Mouse (Mus musculus): ENCODE results near the gene Rab1a.

Gene Rab1a

GRCm38 (mm10) chr11:20248840-20249239, 47.6 kb downstream of the Rab1a start:
- DNase-seq: peak in 1 of 2 experiments; percentile 30

- DNase-seq: peak; percentile 97 to 98
Measured at GRCm38 (mm10) chr11:20249296-20250110, 48.3 kb downstream of the Rab1a start, which contains the start of gene Cep68. Gene Cep68 (minus strand): TSS chr11:20249429.

GRCm38 (mm10) chr11:20250476-20251178, 49.4 kb downstream of the Rab1a start:
- no peak for DNase-seq

- DNase-seq: no peak
Measured at GRCm38 (mm10) chr11:20253088-20253487, 51.9 kb downstream of the Rab1a start.

- no peak for DNase-seq
Measured at GRCm38 (mm10) chr11:20254791-20255190, 53.6 kb downstream of the Rab1a start.

GRCm38 (mm10) chr11:20262628-20263380, 61.6 kb downstream of the Rab1a start:
- no peak for DNase-seq

GRCm38 (mm10) chr11:20269885-20270284, 68.7 kb downstream of the Rab1a start:
- no peak for DNase-seq

- no peak for DNase-seq
Measured at GRCm38 (mm10) chr11:20275974-20276373, 74.7 kb downstream of the Rab1a start.
